In the genomic region with DNA sequence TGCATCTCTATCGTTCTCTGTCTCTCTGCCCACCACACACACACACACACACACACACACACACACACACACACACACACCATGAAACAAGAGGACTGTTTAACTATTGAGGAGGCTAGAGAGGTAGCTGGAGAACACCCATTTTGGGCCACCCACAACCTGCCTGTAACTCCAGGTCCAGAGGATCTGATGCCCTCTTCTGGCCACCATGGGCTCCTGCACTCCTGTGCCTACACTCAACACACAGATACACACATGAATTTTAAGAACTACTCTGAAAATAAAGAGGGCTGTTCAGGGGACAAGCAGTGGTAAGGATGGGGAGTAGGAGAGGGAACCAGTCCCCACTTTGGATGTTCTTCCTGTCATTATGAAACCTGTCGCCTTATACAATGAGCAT, we compare ENCODE assay signal across 27 mouse cellular contexts.
"Had no signal": no experiment of that assay in that cellular context is flagged by ENCODE, and none has a peak within 500 bp of the region (broad histone marks: within the 10 kb centered on the region; RNA-seq: fewer than 3 reads in every experiment).

No protein-coding gene starts in this region.

- H3K27me3 ChIP-seq: heart, embryonic 12.5 days; hindbrain, embryonic 12.5 days; intestine, embryonic 15.5 days; limb, embryonic 12.5 days; liver, embryonic 13.5 days; liver, embryonic 15.5 days had no signal

- H3K4me2 ChIP-seq: heart, embryonic 12.5 days; hindbrain, embryonic 12.5 days; hindbrain, embryonic 14.5 days; intestine, embryonic 15.5 days; limb, embryonic 12.5 days; liver, embryonic 11.5 days; liver, embryonic 13.5 days; liver, embryonic 15.5 days had no signal

- H3K4me3 ChIP-seq: gastrocnemius, adult 2 months; heart, embryonic 10.5 days; heart, embryonic 12.5 days; hindbrain, embryonic 10.5 days; hindbrain, embryonic 12.5 days; intestine, embryonic 15.5 days; layer of hippocampus, adult 2 months; left cerebral cortex, adult 2 months; limb, embryonic 10.5 days; limb, embryonic 12.5 days; liver, embryonic 13.5 days; liver, embryonic 15.5 days had no signal

- H3K27ac ChIP-seq: gastrocnemius, adult 2 months; heart, embryonic 10.5 days; hindbrain, embryonic 10.5 days; hindbrain, embryonic 12.5 days; hindbrain, embryonic 14.5 days; intestine, embryonic 15.5 days; layer of hippocampus, adult 2 months; left cerebral cortex, adult 2 months; limb, embryonic 10.5 days; limb, embryonic 12.5 days; liver, embryonic 13.5 days; liver, embryonic 15.5 days had no signal

- ATAC-seq: hindbrain, embryonic 16.5 days; inflammation-experienced regulatory T-cells, adult 6 months; intestine, embryonic 15.5 days; intestine, postnatal 0 days had no signal

- H3K9ac ChIP-seq: heart, embryonic 12.5 days; hindbrain, embryonic 12.5 days; hindbrain, embryonic 14.5 days; intestine, embryonic 15.5 days; limb, embryonic 12.5 days; liver, embryonic 13.5 days; liver, embryonic 15.5 days had no signal

- DNase-seq: gastrocnemius, adult 2 months; gastrocnemius, postnatal 10 days; gastrocnemius, postnatal 25 days; heart, adult 18-20 months; heart, postnatal 10 days; heart, postnatal 4 days; kidney, adult 18-20 months; kidney, adult 8-10 months; kidney, postnatal 14 days; kidney, postnatal 36 days; liver; liver, embryonic 13.5 days had no signal

- H3K36me3 ChIP-seq: heart, embryonic 10.5 days; heart, embryonic 12.5 days; hindbrain, embryonic 10.5 days; hindbrain, embryonic 12.5 days; intestine, embryonic 15.5 days; limb, embryonic 10.5 days; limb, embryonic 12.5 days; liver, embryonic 13.5 days; liver, embryonic 15.5 days had no signal

- H3K9me3 ChIP-seq: heart, embryonic 10.5 days; hindbrain, embryonic 10.5 days; hindbrain, embryonic 12.5 days; intestine, embryonic 15.5 days; limb, embryonic 10.5 days; liver, embryonic 13.5 days; liver, embryonic 15.5 days had no signal

- H3K4me1 ChIP-seq: heart, embryonic 10.5 days; heart, embryonic 12.5 days; hindbrain, embryonic 10.5 days; intestine, embryonic 15.5 days; limb, embryonic 12.5 days; liver, embryonic 13.5 days; liver, embryonic 15.5 days had no signal
